Mouse (Mus musculus) embryonic facial prominence, embryonic 15.5 days (tissue): ENCODE data around the gene Krtap1-3. TPM values are rescaled to one million over a fixed set of nuclear protein-coding genes. Genes with fewer than 3 reads are reported as not detected.
"Not testable (repeated sequence)": the region's sequence is repeated elsewhere in the genome, so short reads cannot be mapped to it uniquely, and the experiment has no call there.

Experiments
- ATAC-seq: fragments of 200-750 bp; cut with Nextera tagmentation; 2 replicates; pipeline ENCODE4 v1.8.0; 2017; ENCODE audit warnings: low read depth, moderate TSS enrichment; ENCODE audit not compliant: insufficient number of reproducible peaks, low FRiP score, low TSS enrichment
- H3K27ac ChIP-seq: fragments of 300-500 bp; sonication (generic); replicated peaks from 2 replicates; pipeline ENCODE4 v1.5.1; 2015; ENCODE audit warnings: mild to moderate bottlenecking, inconsistent platforms
- H3K27me3 ChIP-seq: fragments of 300-500 bp; sonication (generic); 2 replicates; pipeline ENCODE4 v1.6.1; 2015; ENCODE audit warnings: inconsistent platforms
- H3K36me3 ChIP-seq: fragments of 300-500 bp; sonication (generic); 2 replicates; pipeline ENCODE4 v1.6.1; 2015; ENCODE audit warnings: mild to moderate bottlenecking, inconsistent platforms
- H3K4me1 ChIP-seq: fragments of 300-500 bp; sonication (generic); 2 replicates; pipeline ENCODE4 v1.6.1; 2015; ENCODE audit warnings: inconsistent platforms
- H3K4me2 ChIP-seq: fragments of 300-500 bp; sonication (generic); replicated peaks from 2 replicates; pipeline ENCODE4 v1.6.1; 2015; ENCODE audit warnings: mild to moderate bottlenecking, inconsistent platforms
- H3K4me3 ChIP-seq: fragments of 300-500 bp; sonication (generic); replicated peaks from 2 replicates; pipeline ENCODE4 v1.5.1; 2015; ENCODE audit warnings: mild to moderate bottlenecking, inconsistent platforms
- H3K9ac ChIP-seq: fragments of 300-500 bp; sonication (generic); 2 replicates; pipeline ENCODE4 v1.6.1; 2015; ENCODE audit warnings: inconsistent platforms
- H3K9me3 ChIP-seq: fragments of 300-500 bp; sonication (generic); replicated peaks from 2 replicates; pipeline ENCODE4 v1.6.1; 2016; ENCODE audit warnings: inconsistent platforms
- WGBS: fragments of 180-500 bp; shearing (Covaris S2); methylation state at CpG from one replicate; pipeline ENCODE4 v1.1.7; 2015; 5-methylcytosine and 5-hydroxymethylcytosine counted together
- polyA plus RNA-seq: library from polyadenylated mRNA; unstranded; fragments of >200 nt; fragmentation: Nextera tagmentation; extraction: Ambion mirVana; gene quantifications from 2 replicates; pipeline ENCODE4 v1.2.1, GENCODE M21; 2015

Gene Krtap1-3
- polyA plus RNA-seq: 1.5 and 2.0 TPM in 2 replicates

DNA sequence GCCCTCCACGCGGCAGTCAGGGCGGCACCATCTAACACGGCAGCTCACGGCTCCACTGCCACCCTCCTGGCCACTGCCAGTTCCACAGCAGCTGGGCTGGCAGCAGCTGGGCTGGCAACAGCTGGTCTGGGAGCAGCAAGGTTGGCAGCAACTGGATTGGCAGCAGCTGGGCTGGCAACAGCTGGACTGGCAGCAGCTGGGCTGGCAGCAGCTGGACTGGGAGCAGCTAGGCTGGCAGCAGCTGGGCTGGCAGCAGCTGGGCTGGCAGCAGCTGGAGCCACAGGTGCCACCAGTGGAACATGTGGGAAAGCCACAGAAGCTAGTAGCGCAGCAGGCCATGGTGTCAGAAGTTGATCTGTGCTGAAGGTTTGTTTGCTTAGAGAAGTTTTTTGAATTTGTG is at the start of gene Krtap1-3:
Krtap1-3 (minus strand) TSS at position 359 of the 400 bp plus-strand sequence.
- Histone ChIP-seq H3K27ac (no peak within 1 kb of the TSS), H3K27me3 (no peaks in the 10 kb centered on the region), H3K4me3 (no peak within 1 kb of the TSS), H3K4me2 (no peak within 1 kb of the TSS), H3K4me1 (no peaks in the 10 kb centered on the region), H3K36me3 (no peaks in the 10 kb centered on the region), H3K9ac (no peak within 1 kb of the TSS), H3K9me3 (no peaks in the 10 kb centered on the region)
- no peak for ATAC-seq
- WGBS: 72% methylated on average over 6 of the region's 6 CpGs

DNA sequence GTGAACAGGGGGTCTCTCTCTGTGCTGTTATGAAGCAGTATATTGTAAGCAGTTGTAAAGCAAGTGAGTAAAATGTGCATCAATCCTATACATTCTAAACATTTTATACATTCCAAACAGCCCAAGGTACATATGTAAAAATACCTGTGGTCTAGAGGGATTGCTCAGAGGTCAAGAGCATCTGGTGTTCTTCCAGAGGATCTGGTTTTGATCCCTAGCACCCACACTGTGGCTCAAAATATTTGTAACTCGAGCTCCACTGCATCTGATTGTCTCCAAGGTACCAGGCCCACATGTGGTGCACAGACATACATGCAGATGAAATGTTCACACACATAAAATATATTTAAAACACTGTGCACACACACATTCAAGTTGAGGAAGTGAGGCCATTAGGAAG is 49.8 kb upstream of the Krtap1-3 start:
- Histone ChIP-seq H3K9ac (no peak overlapping the region), H3K9me3 (no peaks in the 10 kb centered on the region)
- 10% methylated on average over 1 of the region's 1 CpGs for WGBS

DNA sequence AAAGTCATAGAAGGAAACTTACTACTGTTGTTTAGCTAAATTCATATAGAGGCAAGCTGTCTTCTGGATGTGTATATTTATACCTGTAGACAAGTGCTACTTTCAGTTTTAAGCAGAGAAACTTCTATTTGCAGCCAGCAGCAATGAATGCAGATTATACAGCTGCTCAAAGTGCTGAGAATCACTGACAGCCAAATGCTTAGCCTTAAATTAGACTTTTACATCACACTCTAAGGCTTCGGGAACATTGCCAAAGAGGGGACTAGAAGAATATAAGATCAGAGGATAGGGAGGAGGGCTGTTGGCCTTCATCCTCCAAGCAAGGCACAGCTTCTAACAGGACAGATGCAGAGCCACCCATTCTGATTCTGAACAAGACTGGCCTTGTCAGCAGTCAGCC is 45.9 kb upstream of the Krtap1-3 start:
- Histone ChIP-seq H3K4me2 (no peak overlapping the region), H3K27me3 (no peaks in the 10 kb centered on the region), H3K4me1 (peaks cover 3% of the 10 kb centered on the region; the same call in 1 of the 2 replicates), H3K9me3 (no peaks in the 10 kb centered on the region), H3K27ac (no peak overlapping the region), H3K4me3 (no peak overlapping the region), H3K9ac (no peak overlapping the region), H3K36me3 (no peaks in the 10 kb centered on the region)
- ATAC-seq: no peak; the same call in 1 of the 2 replicates
- 57% methylated on average over 1 of the region's 1 CpGs for WGBS

More for the DNA sequence above, 49.8 kb upstream of the Krtap1-3 start:
- no peak overlapping the region for H3K4me2 ChIP-seq
- no peak for ATAC-seq
- no peak overlapping the region for H3K27ac ChIP-seq
- no peaks in the 10 kb centered on the region for H3K27me3 ChIP-seq
- no peaks in the 10 kb centered on the region for H3K4me1 ChIP-seq
- no peak overlapping the region for H3K4me3 ChIP-seq
- H3K36me3 ChIP-seq: no peaks in the 10 kb centered on the region

DNA sequence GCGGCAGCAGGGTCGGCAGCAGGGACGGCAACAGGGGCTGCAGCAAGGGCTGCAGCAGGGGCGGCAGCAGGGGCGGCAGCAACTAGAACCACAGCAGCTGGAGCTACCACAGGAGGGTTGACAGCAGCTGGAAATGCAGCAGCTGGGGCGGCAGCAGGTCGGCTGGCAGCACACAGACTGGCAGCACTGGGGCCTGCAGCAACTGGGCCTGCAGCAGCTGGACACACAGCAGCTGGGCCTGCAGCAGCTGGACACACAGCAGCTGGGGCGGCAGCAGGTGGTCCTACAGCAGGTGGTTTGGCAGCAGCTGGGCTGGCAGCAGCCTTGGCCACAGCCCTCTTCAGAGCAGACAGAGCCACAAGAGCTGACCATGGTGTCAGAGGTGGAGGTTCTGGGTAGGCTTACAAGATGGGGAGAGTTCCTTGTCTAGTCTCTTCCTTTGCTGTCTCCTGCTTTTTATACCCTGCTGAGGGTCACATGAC is 43.6 kb upstream of the Krtap1-3 start, which contains the start of gene Krtap4-2:
Krtap4-2 (minus strand) TSS at position 432 of the 482 bp plus-strand sequence.
- Histone ChIP-seq H3K4me3 (no peak within 1 kb of the TSS), H3K27me3 (no peaks in the 10 kb centered on the region), H3K27ac (0 out of 2 replicates have a peak within 1 kb of the TSS, but pooled peaks have one; percentile 22), H3K9me3 (no peaks in the 10 kb centered on the region), H3K9ac (no peak within 1 kb of the TSS), H3K4me2 (0 out of 2 replicates have a peak within 1 kb of the TSS, but pooled peaks have one; percentile 15), H3K4me1 (peaks cover 3% of the 10 kb centered on the region; the same call in 1 of the 2 replicates), H3K36me3 (no peaks in the 10 kb centered on the region)
- WGBS: 18% methylated on average over 8 of the region's 8 CpGs
- ATAC-seq: no peak

DNA sequence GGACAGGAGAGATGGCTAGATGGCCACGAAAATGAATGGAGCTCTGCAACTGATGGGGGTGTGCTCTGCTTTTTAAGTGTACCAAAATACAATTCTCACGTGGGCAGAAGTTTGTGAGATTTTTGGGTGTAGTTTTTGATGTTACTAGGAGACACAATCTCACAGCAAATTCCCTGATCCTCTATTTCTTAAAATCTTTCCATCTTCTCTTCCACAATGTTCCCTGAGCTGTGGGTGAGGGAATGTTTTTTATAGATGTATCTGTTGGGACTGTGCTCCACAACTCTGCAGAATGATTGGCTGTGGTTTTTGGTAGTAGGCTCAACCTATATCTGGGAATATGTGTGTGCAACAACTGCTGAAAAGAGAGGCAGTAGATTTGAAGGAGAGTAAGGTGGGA is 42.2 kb upstream of the Krtap1-3 start:
- 55% methylated on average over 2 of the region's 2 CpGs for WGBS
- H3K4me3 ChIP-seq: no peak overlapping the region
- H3K4me1 ChIP-seq: peaks cover 3% of the 10 kb centered on the region; the same call in 1 of the 2 replicates
- H3K9me3 ChIP-seq: no peaks in the 10 kb centered on the region
- H3K9ac ChIP-seq: no peak overlapping the region
- no peak overlapping the region for H3K4me2 ChIP-seq
- no peaks in the 10 kb centered on the region for H3K36me3 ChIP-seq
- no peak for ATAC-seq
- no peaks in the 10 kb centered on the region for H3K27me3 ChIP-seq
- no peak overlapping the region for H3K27ac ChIP-seq

DNA sequence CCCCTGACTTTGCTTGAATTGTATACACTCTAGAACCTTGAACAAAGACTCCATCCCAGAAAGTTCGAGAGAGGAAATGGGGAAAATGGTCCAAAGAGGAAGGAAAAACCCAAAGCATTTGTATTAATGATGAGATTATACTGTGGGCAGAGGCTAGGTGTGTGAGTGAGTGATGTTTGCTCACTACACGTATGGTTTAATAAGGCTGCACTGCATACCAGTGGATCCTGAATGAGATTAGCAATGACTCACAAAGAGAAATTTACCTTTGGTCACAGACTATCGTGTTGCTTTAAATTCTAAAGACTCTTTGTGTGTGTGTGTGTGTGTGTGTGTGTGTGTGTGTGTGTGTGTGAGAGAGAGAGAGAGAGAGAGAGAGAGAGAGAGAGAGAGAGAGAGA is 39.8 kb upstream of the Krtap1-3 start:
- Histone ChIP-seq H3K4me3 (no peak overlapping the region), H3K4me1 (peaks cover 3% of the 10 kb centered on the region; the same call in 1 of the 2 replicates), H3K27ac (no peak overlapping the region), H3K27me3 (no peaks in the 10 kb centered on the region), H3K9ac (no peak overlapping the region), H3K4me2 (no peak overlapping the region), H3K36me3 (no peaks in the 10 kb centered on the region), H3K9me3 (no peaks in the 10 kb centered on the region)
- no peak for ATAC-seq
- 59% methylated on average over 3 of the region's 3 CpGs for WGBS

DNA sequence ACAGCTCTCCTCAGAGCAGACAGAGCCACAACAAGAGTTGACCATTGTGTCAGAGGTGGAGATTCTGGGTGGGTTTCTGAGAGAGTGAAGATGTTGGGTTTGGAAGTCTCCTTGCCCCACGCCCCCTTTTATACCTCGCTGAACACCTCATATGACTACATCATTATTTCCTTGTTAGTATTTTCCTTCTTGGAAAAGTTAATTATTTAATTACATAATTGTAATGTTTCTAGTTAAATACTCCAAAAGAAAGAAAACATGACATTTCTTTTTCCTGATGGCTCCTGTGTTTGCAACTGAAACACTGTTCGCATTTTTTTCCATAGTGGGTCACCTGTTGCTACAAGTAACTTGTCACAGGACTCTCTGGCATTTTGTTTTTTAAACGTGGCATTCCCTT is 37.0 kb upstream of the Krtap1-3 start, which contains the start of gene Krtap4-1:
Krtap4-1 (minus strand) TSS at position 101 of the 400 bp plus-strand sequence.
- no peak within 1 kb of the TSS for H3K4me3 ChIP-seq
- no peak within 1 kb of the TSS for H3K4me2 ChIP-seq
- no peaks in the 10 kb centered on the region for H3K4me1 ChIP-seq
- H3K9me3 ChIP-seq: no peaks in the 10 kb centered on the region
- no peaks in the 10 kb centered on the region for H3K27me3 ChIP-seq
- 69% methylated on average over 4 of the region's 4 CpGs for WGBS
- ATAC-seq: no peak
- no peaks in the 10 kb centered on the region for H3K36me3 ChIP-seq
- H3K9ac ChIP-seq: no peak within 1 kb of the TSS
- H3K27ac ChIP-seq: no peak within 1 kb of the TSS

DNA sequence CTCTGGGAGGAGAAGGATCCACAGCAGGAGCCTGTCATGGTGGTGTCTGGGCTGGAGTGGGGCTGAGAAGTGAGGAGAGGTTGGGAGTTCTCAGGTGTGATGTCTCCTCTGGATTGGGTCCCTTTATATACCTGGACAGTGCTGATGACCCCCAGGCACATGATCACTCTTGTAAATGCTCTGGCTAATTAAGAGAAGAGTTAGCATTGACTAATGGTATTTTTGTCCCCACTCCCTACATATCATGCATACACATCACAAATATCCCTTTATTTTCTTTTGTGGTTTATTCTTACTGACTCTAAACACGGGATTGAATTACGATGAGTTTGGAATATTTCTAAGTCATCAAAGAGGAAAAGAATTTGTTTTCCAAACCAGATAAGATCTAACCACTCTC is 29.2 kb upstream of the Krtap1-3 start, which contains the start of gene Gm11562:
Gm11562 (minus strand) TSS at position 101 of the 400 bp plus-strand sequence.
- no peak within 1 kb of the TSS for H3K4me3 ChIP-seq
- no peak within 1 kb of the TSS for H3K27ac ChIP-seq
- 63% methylated on average over 2 of the region's 2 CpGs for WGBS

DNA sequence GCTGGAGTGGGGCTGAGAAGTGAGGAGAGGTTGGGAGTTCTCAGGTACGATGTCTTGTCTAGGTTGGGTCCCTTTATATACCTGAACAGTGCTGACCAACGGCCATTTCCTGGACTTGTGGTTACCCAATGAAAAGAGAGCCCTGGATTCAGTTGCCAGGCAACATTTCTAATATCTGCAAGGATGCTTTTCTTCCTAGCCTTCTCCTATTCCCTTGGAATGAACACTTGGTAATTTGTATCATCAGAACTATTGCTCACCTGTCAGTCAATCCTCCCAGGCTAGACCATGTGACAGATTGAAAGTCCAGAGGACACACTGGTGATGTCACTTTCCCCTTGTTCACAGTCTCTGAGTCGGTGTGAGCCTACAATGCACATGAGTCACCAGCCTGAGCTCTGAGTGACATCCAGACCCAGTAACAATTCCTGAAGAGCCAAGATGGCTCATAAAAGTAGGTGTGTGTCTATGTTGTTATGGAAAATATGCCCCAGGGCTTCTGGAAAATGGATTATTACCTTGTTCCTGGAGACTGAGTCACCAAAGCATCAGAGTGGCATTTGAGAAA is 23.7 kb upstream of the Krtap1-3 start, which contains the start of gene Krtap2-4:
Krtap2-4 (minus strand) TSS at position 51 of the 568 bp plus-strand sequence.
- H3K27me3 ChIP-seq: no peaks in the 10 kb centered on the region
- H3K9ac ChIP-seq: no peak within 1 kb of the TSS
- no peak for ATAC-seq
- H3K36me3 ChIP-seq: no peaks in the 10 kb centered on the region
- H3K4me2 ChIP-seq: no peak within 1 kb of the TSS
- H3K27ac ChIP-seq: no peak within 1 kb of the TSS
- no peaks in the 10 kb centered on the region for H3K9me3 ChIP-seq
- H3K4me3 ChIP-seq: no peak within 1 kb of the TSS
- WGBS: 64% methylated on average over 3 of the region's 3 CpGs
- H3K4me1 ChIP-seq: no peaks in the 10 kb centered on the region

More for the DNA sequence above, 29.2 kb upstream of the Krtap1-3 start, which contains the start of gene Gm11562:
- H3K36me3 ChIP-seq: no peaks in the 10 kb centered on the region
- no peaks in the 10 kb centered on the region for H3K4me1 ChIP-seq
- H3K4me2 ChIP-seq: no peak within 1 kb of the TSS
- H3K9ac ChIP-seq: no peak within 1 kb of the TSS
- H3K27me3 ChIP-seq: no peaks in the 10 kb centered on the region
- H3K9me3 ChIP-seq: no peaks in the 10 kb centered on the region
- ATAC-seq: no peak

DNA sequence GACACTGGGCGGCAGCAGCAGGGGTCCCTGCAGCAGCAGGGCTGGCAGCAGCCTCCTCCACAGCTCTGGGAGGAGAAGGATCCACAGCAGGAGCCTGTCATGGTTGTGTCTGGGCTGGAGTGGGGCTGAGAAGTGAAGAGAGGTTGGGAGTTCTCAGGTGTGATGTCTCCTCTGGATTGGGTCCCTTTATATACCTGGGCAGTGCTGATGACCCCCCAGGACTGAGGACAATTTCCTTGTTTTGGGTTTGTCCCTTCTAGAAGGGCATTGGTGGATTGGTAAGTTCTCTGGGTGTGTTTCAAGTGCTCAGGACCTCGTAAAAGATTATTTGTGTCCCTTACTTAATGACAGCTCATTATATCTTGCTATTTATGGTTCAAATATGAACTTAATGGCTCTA is 18.9 kb upstream of the Krtap1-3 start, which contains the start of gene Gm11937:
Gm11937 (minus strand) TSS at position 101 of the 400 bp plus-strand sequence.
- H3K27ac ChIP-seq, H3K4me3 ChIP-seq, H3K9me3 ChIP-seq, H3K4me1 ChIP-seq, H3K36me3 ChIP-seq, H3K27me3 ChIP-seq, H3K9ac ChIP-seq, ATAC-seq, H3K4me2 ChIP-seq: not testable (repeated sequence)
- WGBS: 64% methylated on average over 1 of the region's 2 CpGs

DNA sequence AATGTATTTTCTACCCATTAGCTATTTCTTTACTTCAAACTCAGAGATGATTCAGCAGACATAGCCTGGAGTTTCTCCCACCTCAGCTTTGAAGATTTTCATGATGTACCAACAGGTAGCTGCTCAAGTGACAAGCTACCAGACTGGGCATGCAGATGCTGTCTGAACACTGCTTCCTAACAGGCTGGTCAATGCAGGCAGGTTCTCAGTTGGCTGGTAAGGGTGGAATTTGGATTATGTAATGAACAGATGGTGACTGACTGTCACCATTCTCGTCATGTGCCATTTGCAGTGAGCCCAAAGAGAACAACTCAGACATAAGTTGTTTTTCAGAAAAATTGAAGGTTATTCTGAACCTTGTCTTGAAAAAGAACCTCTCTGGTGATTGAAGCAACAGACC is 18.0 kb upstream of the Krtap1-3 start:
- H3K9ac ChIP-seq: no peak overlapping the region
- no peaks in the 10 kb centered on the region for H3K36me3 ChIP-seq
- no peaks in the 10 kb centered on the region for H3K27me3 ChIP-seq
- H3K4me2 ChIP-seq: no peak overlapping the region
- H3K4me1 ChIP-seq: no peaks in the 10 kb centered on the region
- 52% methylated on average over 1 of the region's 1 CpGs for WGBS
- no peak overlapping the region for H3K27ac ChIP-seq
- H3K4me3 ChIP-seq: no peak overlapping the region
- no peak for ATAC-seq
- H3K9me3 ChIP-seq: no peaks in the 10 kb centered on the region
